Mouse (Mus musculus): Measurements from ENCODE around the gene Rad17. TPM values are rescaled to one million over a fixed set of nuclear protein-coding genes. Genes with fewer than 3 reads are reported as not detected.

The Rad17 gene
- polyA plus RNA-seq, 1 experiment from 2014 or later, result 22.9 TPM

Other genes starting within 250 kb of the Rad17 start
- gene Naip1, start 198.2 kb downstream of the Rad17 start, polyA plus RNA-seq (2015; fragmentation: Nextera tagmentation; extraction: Ambion mirVana), result not detected in 2 replicates
- 44.9 and 50.2 TPM in 2 replicates for gene Gtf2h2, start 158.5 kb downstream of the Rad17 start, polyA plus RNA-seq (2015; fragmentation: Nextera tagmentation; extraction: Ambion mirVana)
- 2.5 and 2.6 TPM in 2 replicates for gene Ocln, start 98.3 kb downstream of the Rad17 start, polyA plus RNA-seq (2015; fragmentation: Nextera tagmentation; extraction: Ambion mirVana)
- 4.0 TPM in 2 replicates for gene Marveld2, start 34.1 kb downstream of the Rad17 start, polyA plus RNA-seq (2015; fragmentation: Nextera tagmentation; extraction: Ambion mirVana)
- 230 and 262 TPM in 2 replicates for gene Ak6, start 72 bp downstream of the Rad17 start, polyA plus RNA-seq (2015; fragmentation: Nextera tagmentation; extraction: Ambion mirVana)
- gene Taf9, start 528 bp upstream of the Rad17 start, polyA plus RNA-seq (2015; fragmentation: Nextera tagmentation; extraction: Ambion mirVana), result 7.1 and 7.8 TPM in 2 replicates
- gene Ccdc125, start 18.7 kb upstream of the Rad17 start, polyA plus RNA-seq (2015; fragmentation: Nextera tagmentation; extraction: Ambion mirVana), result 3.8 and 4.1 TPM in 2 replicates
- gene Cdk7, start 79.9 kb upstream of the Rad17 start, polyA plus RNA-seq (2015; fragmentation: Nextera tagmentation; extraction: Ambion mirVana), result 64.1 and 69.7 TPM in 2 replicates
- 236 and 248 TPM in 2 replicates for gene Mrps36, start 93.6 kb upstream of the Rad17 start, polyA plus RNA-seq (2015; fragmentation: Nextera tagmentation; extraction: Ambion mirVana)
- gene Cenph, start 124.8 kb upstream of the Rad17 start, polyA plus RNA-seq (2015; fragmentation: Nextera tagmentation; extraction: Ambion mirVana), result 19.2 and 20.4 TPM in 2 replicates
- 191 and 222 TPM in 2 replicates for gene Ccnb1, start 135.5 kb upstream of the Rad17 start, polyA plus RNA-seq (2015; fragmentation: Nextera tagmentation; extraction: Ambion mirVana)
- 31.0 and 31.3 TPM in 2 replicates for gene Slc30a5, start 182.4 kb upstream of the Rad17 start, polyA plus RNA-seq (2015; fragmentation: Nextera tagmentation; extraction: Ambion mirVana)